Mouse (Mus musculus): ENCODE measurements around the gene Tmem130. TPM values are rescaled to one million over a fixed set of nuclear protein-coding genes. Genes with fewer than 3 reads are reported as not detected.
"Not testable (repeated sequence)": the region's sequence is repeated elsewhere in the genome, so short reads cannot be mapped to it uniquely, and the experiment has no call there.

Gene Tmem130
- polyA plus RNA-seq, 1 experiment, result 21.9 TPM

GRCm38 (mm10) chr5:144786464-144786863 is 24.8 kb upstream of the Tmem130 start:
- H3K4me1 ChIP-seq (ENCODE audit: control insufficient read depth, insufficient read depth, low read length), result no peaks in the 10 kb centered on the region
- TF ChIP-seq CTCF (IDR thresholded peaks at IDR 0.05; ENCODE audit: control insufficient read depth, insufficient read depth, insufficient replicate concordance, low read depth, low read length) (no peak), POLR2A (IDR thresholded peaks at IDR 0.05; ENCODE audit: control insufficient read depth, low read depth, low read length) (no peak)
- H3K27ac ChIP-seq (ENCODE audit: control insufficient read depth, insufficient read depth, low read depth, low read length), result no peak overlapping the region
- no peaks in the 10 kb centered on the region for H3K27me3 ChIP-seq (ENCODE audit: control insufficient read depth, insufficient read depth, low read length)
- no peak overlapping the region for H3K4me3 ChIP-seq (ENCODE audit: control insufficient read depth, low read depth, low read length)
- peaks cover 4% of the 10 kb centered on the region for H3K36me3 ChIP-seq (ENCODE audit: control insufficient read depth, insufficient read depth, low read length)

- TF ChIP-seq POLR2A (IDR thresholded peaks at IDR 0.05; ENCODE audit: control insufficient read depth, low read depth, low read length), result no peak
- TF ChIP-seq CTCF (IDR thresholded peaks at IDR 0.05; ENCODE audit: control insufficient read depth, insufficient read depth, insufficient replicate concordance, low read depth, low read length), result no peak
- H3K4me3 ChIP-seq (ENCODE audit: control insufficient read depth, low read depth, low read length), result no peak overlapping the region
- H3K36me3 ChIP-seq (ENCODE audit: control insufficient read depth, insufficient read depth, low read length), result peaks cover 7% of the 10 kb centered on the region
- no peaks in the 10 kb centered on the region for H3K27me3 ChIP-seq (ENCODE audit: control insufficient read depth, insufficient read depth, low read length)
- H3K27ac ChIP-seq (ENCODE audit: control insufficient read depth, insufficient read depth, low read depth, low read length), result no peak overlapping the region
- H3K4me1 ChIP-seq (ENCODE audit: control insufficient read depth, insufficient read depth, low read length), result no peaks in the 10 kb centered on the region
Measured at GRCm38 (mm10) chr5:144780654-144781053, 19.0 kb upstream of the Tmem130 start.

GRCm38 (mm10) chr5:144773231-144773630 is 11.6 kb upstream of the Tmem130 start:
- H3K4me1 ChIP-seq (ENCODE audit: control insufficient read depth, insufficient read depth, low read length), result peaks cover 7% of the 10 kb centered on the region
- H3K36me3 ChIP-seq (ENCODE audit: control insufficient read depth, insufficient read depth, low read length), result peaks cover 9% of the 10 kb centered on the region; the same call in 1 of the 2 replicates
- H3K27ac ChIP-seq (ENCODE audit: control insufficient read depth, insufficient read depth, low read depth, low read length), result no peak overlapping the region
- no peaks in the 10 kb centered on the region for H3K27me3 ChIP-seq (ENCODE audit: control insufficient read depth, insufficient read depth, low read length)
- TF ChIP-seq POLR2A (IDR thresholded peaks at IDR 0.05; ENCODE audit: control insufficient read depth, low read depth, low read length) (no peak), CTCF (IDR thresholded peaks at IDR 0.05; ENCODE audit: control insufficient read depth, insufficient read depth, insufficient replicate concordance, low read depth, low read length) (peak; percentile 25; the same call in 1 of the 2 replicates)
- no peak overlapping the region for H3K4me3 ChIP-seq (ENCODE audit: control insufficient read depth, low read depth, low read length)

- TF ChIP-seq CTCF (IDR thresholded peaks at IDR 0.05; ENCODE audit: control insufficient read depth, insufficient read depth, insufficient replicate concordance, low read depth, low read length), result no peak
- TF ChIP-seq POLR2A (IDR thresholded peaks at IDR 0.05; ENCODE audit: control insufficient read depth, low read depth, low read length), result no peak
- Histone ChIP-seq H3K4me3 (ENCODE audit: control insufficient read depth, low read depth, low read length) (peak overlapping the region; percentile 83), H3K4me1 (ENCODE audit: control insufficient read depth, insufficient read depth, low read length) (peaks cover 12% of the 10 kb centered on the region), H3K27me3 (ENCODE audit: control insufficient read depth, insufficient read depth, low read length) (no peaks in the 10 kb centered on the region), H3K36me3 (ENCODE audit: control insufficient read depth, insufficient read depth, low read length) (peaks cover 2% of the 10 kb centered on the region; the same call in 1 of the 2 replicates), H3K27ac (ENCODE audit: control insufficient read depth, insufficient read depth, low read depth, low read length) (peak overlapping the region; percentile 87)
Measured at GRCm38 (mm10) chr5:144769067-144769482, 7.5 kb upstream of the Tmem130 start.

GRCm38 (mm10) chr5:144767911-144768841 is 6.6 kb upstream of the Tmem130 start:
- peak; percentile 80 for TF ChIP-seq CTCF (IDR thresholded peaks at IDR 0.05; ENCODE audit: control insufficient read depth, insufficient read depth, insufficient replicate concordance, low read depth, low read length)
- TF ChIP-seq POLR2A (IDR thresholded peaks at IDR 0.05; ENCODE audit: control insufficient read depth, low read depth, low read length), result peak; percentile 61
- Histone ChIP-seq H3K4me3 (ENCODE audit: control insufficient read depth, low read depth, low read length) (peak overlapping the region; percentile 83), H3K36me3 (ENCODE audit: control insufficient read depth, insufficient read depth, low read length) (no peaks in the 10 kb centered on the region), H3K4me1 (ENCODE audit: control insufficient read depth, insufficient read depth, low read length) (peaks cover 12% of the 10 kb centered on the region), H3K27me3 (ENCODE audit: control insufficient read depth, insufficient read depth, low read length) (no peaks in the 10 kb centered on the region), H3K27ac (ENCODE audit: control insufficient read depth, insufficient read depth, low read depth, low read length) (peak overlapping the region; percentile 87)

GRCm38 (mm10) chr5:144767106-144767798 is 5.6 kb upstream of the Tmem130 start, which contains the start of gene Trrap:
Trrap (plus strand) TSS chr5:144767732.
- Histone ChIP-seq H3K4me3 (ENCODE audit: control insufficient read depth, low read depth, low read length) (peak within 1 kb of the TSS; percentile 83), H3K4me1 (ENCODE audit: control insufficient read depth, insufficient read depth, low read length) (peaks cover 12% of the 10 kb centered on the region), H3K27ac (ENCODE audit: control insufficient read depth, insufficient read depth, low read depth, low read length) (peak within 1 kb of the TSS; percentile 87)
- H3K36me3 ChIP-seq (ENCODE audit: control insufficient read depth, insufficient read depth, low read length); H3K27me3 ChIP-seq (ENCODE audit: control insufficient read depth, insufficient read depth, low read length): not testable (repeated sequence)

- Histone ChIP-seq H3K27me3 (ENCODE audit: control insufficient read depth, insufficient read depth, low read length) (no peaks in the 10 kb centered on the region), H3K36me3 (ENCODE audit: control insufficient read depth, insufficient read depth, low read length) (no peaks in the 10 kb centered on the region), H3K27ac (ENCODE audit: control insufficient read depth, insufficient read depth, low read depth, low read length) (no peak overlapping the region), H3K4me1 (ENCODE audit: control insufficient read depth, insufficient read depth, low read length) (peaks cover 12% of the 10 kb centered on the region), H3K4me3 (ENCODE audit: control insufficient read depth, low read depth, low read length) (no peak overlapping the region)
- no peak for TF ChIP-seq POLR2A (IDR thresholded peaks at IDR 0.05; ENCODE audit: control insufficient read depth, low read depth, low read length)
Measured at GRCm38 (mm10) chr5:144766646-144767045, 5.0 kb upstream of the Tmem130 start.
